Mouse (Mus musculus): Measurements from ENCODE around the gene Gdf11.

DNA sequence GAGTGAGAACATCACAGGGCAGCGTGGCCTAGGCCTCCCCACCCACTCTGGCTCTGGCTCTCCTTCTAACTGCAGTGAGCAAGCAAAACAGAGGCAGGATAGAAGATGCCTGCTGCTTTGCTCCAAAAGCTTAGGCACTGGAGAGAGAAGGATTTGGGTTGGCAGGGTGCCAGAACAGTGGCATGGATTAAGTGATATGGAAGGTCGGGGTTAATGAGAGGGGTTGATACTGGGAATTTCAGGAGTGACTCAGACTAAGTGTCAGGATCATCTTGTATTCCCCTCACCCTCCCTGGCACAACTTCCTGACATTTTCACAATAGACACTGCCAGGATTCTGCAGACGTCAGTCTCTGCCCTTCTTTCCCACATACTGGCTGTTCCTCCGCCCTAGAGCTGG, 36.8 kb upstream of the Gdf11 start:
- TF ChIP-seq CTCF (IDR thresholded peaks at IDR 0.05; ENCODE audit: borderline replicate concordance, extremely low read depth, insufficient read depth, insufficient read length), result no peak
- TF ChIP-seq POLR2A (IDR thresholded peaks at IDR 0.05; ENCODE audit: borderline replicate concordance, extremely low read depth, insufficient read depth, insufficient read length, poor library complexity, severe bottlenecking), result no peak

Measured in brain, embryonic 14.5 days (tissue).